22 mouse cellular contexts compared by ENCODE assay signal in genomic region chr11:82846938-82847337, GRCm38 (mm10). TPM values are rescaled to one million over a fixed set of nuclear protein-coding genes. Genes with fewer than 3 reads are reported as not detected.
DNase-seq lines count a peak whose midpoint lies in the region; ATAC-seq and TF ChIP-seq lines count a peak whose summit lies in the region.
"Had no signal": no experiment of that assay in that cellular context is flagged by ENCODE, and none has a peak within 500 bp of the region (broad histone marks: within the 10 kb centered on the region; RNA-seq: fewer than 3 reads in every experiment).

No protein-coding gene starts in this region.

- no peak for DNase-seq in heart, adult 9 months (ENCODE audit: low spot score in 2 of 2)
- no peak for DNase-seq in limb, embryonic 10.5 days (ENCODE audit: low spot score)
- peak; percentile 40 for DNase-seq in c-Kit-negative CD71-positive TER-119-positive erythroid progenitor cells, embryonic 14.5 days (ENCODE audit: low read depth, low spot score)
- DNase-seq in liver, postnatal 0 days: no peak
- no peak for DNase-seq in adrenal gland, postnatal 36 days
- DNase-seq: B cell, adult 2 months; cerebellum, postnatal 14 days; embryo, embryonic 11 days; layer of hippocampus, postnatal 36 days; lung, adult 18-20 months; midbrain, embryonic 14.5 days; retina, postnatal 1 day; right cerebral cortex, postnatal 4 days; thymus, postnatal 4 days had no signal

- no peaks in the 10 kb centered on the region for H3K9me3 ChIP-seq in heart, embryonic 11.5 days (replicated peaks; ENCODE audit: control insufficient read depth, low read length)
- no peaks in the 10 kb centered on the region for H3K9me3 ChIP-seq in limb, embryonic 12.5 days
- no peaks in the 10 kb centered on the region for H3K9me3 ChIP-seq in limb, embryonic 10.5 days (replicated peaks)
- no peaks in the 10 kb centered on the region for H3K9me3 ChIP-seq in liver, postnatal 0 days (ENCODE audit: low read length)
- H3K9me3 ChIP-seq: embryonic facial prominence, embryonic 15.5 days; forebrain, embryonic 15.5 days; hindbrain, embryonic 13.5 days had no signal

- H3K4me3 ChIP-seq in heart, embryonic 11.5 days (ENCODE audit: low read depth, low read length): no peak overlapping the region
- no peak overlapping the region for H3K4me3 ChIP-seq in limb, embryonic 12.5 days (replicated peaks)
- no peak overlapping the region for H3K4me3 ChIP-seq in limb, embryonic 10.5 days
- H3K4me3 ChIP-seq in liver, postnatal 0 days (ENCODE audit: low read depth, low read length): no peak overlapping the region
- H3K4me3 ChIP-seq: embryonic facial prominence, embryonic 15.5 days; forebrain, embryonic 15.5 days; hindbrain, embryonic 13.5 days; myocyte had no signal

- no peaks in the 10 kb centered on the region for H3K27me3 ChIP-seq in heart, embryonic 11.5 days (ENCODE audit: control insufficient read depth, insufficient read depth, low read length)
- H3K27me3 ChIP-seq in limb, embryonic 12.5 days: peaks cover 4% of the 10 kb centered on the region; the same call in 1 of the 2 replicates
- H3K27me3 ChIP-seq in limb, embryonic 10.5 days (ENCODE audit: low read depth, poor library complexity, severe bottlenecking): peaks cover 11% of the 10 kb centered on the region; the same call in 1 of the 2 replicates
- H3K27me3 ChIP-seq in liver, postnatal 0 days (ENCODE audit: insufficient read depth, low read length): no peaks in the 10 kb centered on the region
- H3K27me3 ChIP-seq: embryonic facial prominence, embryonic 15.5 days; forebrain, embryonic 15.5 days; hindbrain, embryonic 13.5 days had no signal

- no peak for TF ChIP-seq EP300 in liver, postnatal 0 days (IDR thresholded peaks at IDR 0.05; ENCODE audit: low read depth)

- H3K9ac ChIP-seq in heart, embryonic 11.5 days (ENCODE audit: low read depth, low read length): no peak overlapping the region
- no peak overlapping the region for H3K9ac ChIP-seq in limb, embryonic 12.5 days (replicated peaks)
- peak overlapping the region; percentile 8; the same call in 1 of the 2 replicates for H3K9ac ChIP-seq in liver, postnatal 0 days (replicated peaks)
- H3K9ac ChIP-seq: embryonic facial prominence, embryonic 15.5 days; forebrain, embryonic 15.5 days; hindbrain, embryonic 13.5 days had no signal

- no peak for TF ChIP-seq CTCF in liver, postnatal 0 days (IDR thresholded peaks at IDR 0.05; ENCODE audit: low read depth)

- H3K27ac ChIP-seq in heart, embryonic 11.5 days (ENCODE audit: low read depth, low read length): peak overlapping the region; percentile 22
- peak overlapping the region; percentile 56; the same call in 1 of the 2 replicates for H3K27ac ChIP-seq in limb, embryonic 12.5 days
- H3K27ac ChIP-seq in limb, embryonic 10.5 days: no peak overlapping the region
- H3K27ac ChIP-seq in liver, postnatal 0 days (ENCODE audit: low read depth): peak overlapping the region; percentile 96
- H3K27ac ChIP-seq: embryonic facial prominence, embryonic 15.5 days; forebrain, embryonic 15.5 days; hindbrain, embryonic 13.5 days had no signal

- 0 out of 2 replicates have a peak overlapping the region, but pooled peaks have one; percentile 31 for H3K4me2 ChIP-seq in heart, embryonic 11.5 days
- no peak overlapping the region for H3K4me2 ChIP-seq in limb, embryonic 12.5 days
- H3K4me2 ChIP-seq in liver, postnatal 0 days (ENCODE audit: low read depth, low read length): peak overlapping the region; percentile 80; the same call in 1 of the 2 replicates
- H3K4me2 ChIP-seq: embryonic facial prominence, embryonic 15.5 days; forebrain, embryonic 15.5 days; hindbrain, embryonic 13.5 days had no signal

- WGBS in heart, embryonic 11.5 days (ENCODE audit: insufficient replicate concordance): 76% methylated on average over 3 of the region's 3 CpGs
- 79% methylated on average over 3 of the region's 3 CpGs for WGBS in limb, embryonic 12.5 days
- WGBS in limb, embryonic 10.5 days: 81% methylated on average over 3 of the region's 3 CpGs
- 47% methylated on average over 3 of the region's 3 CpGs for WGBS in liver, postnatal 0 days (ENCODE audit: insufficient replicate concordance)

- no peak for ATAC-seq in heart, embryonic 11.5 days (replicated peaks; ENCODE audit: insufficient number of reproducible peaks, low FRiP score, low TSS enrichment)
- no peak for ATAC-seq in limb, embryonic 12.5 days (ENCODE audit: insufficient number of reproducible peaks, insufficient read depth, low FRiP score, low TSS enrichment, low read depth)
- ATAC-seq in liver, postnatal 0 days: no peak
- ATAC-seq: forebrain, embryonic 15.5 days had no signal

- no peaks in the 10 kb centered on the region for H3K36me3 ChIP-seq in heart, embryonic 11.5 days (ENCODE audit: control insufficient read depth, insufficient read depth, low read length)
- no peaks in the 10 kb centered on the region for H3K36me3 ChIP-seq in limb, embryonic 12.5 days
- no peaks in the 10 kb centered on the region for H3K36me3 ChIP-seq in limb, embryonic 10.5 days
- H3K36me3 ChIP-seq in liver, postnatal 0 days (replicated peaks; ENCODE audit: insufficient read depth, low read length): peaks cover 7% of the 10 kb centered on the region; the same call in 1 of the 2 replicates
- H3K36me3 ChIP-seq: embryonic facial prominence, embryonic 15.5 days; forebrain, embryonic 15.5 days; hindbrain, embryonic 13.5 days had no signal

- peaks cover 7% of the 10 kb centered on the region; the same call in 1 of the 2 replicates for H3K4me1 ChIP-seq in heart, embryonic 11.5 days (ENCODE audit: control insufficient read depth, insufficient read depth, low read length)
- peaks cover 44% of the 10 kb centered on the region for H3K4me1 ChIP-seq in limb, embryonic 12.5 days (replicated peaks)
- peaks cover 31% of the 10 kb centered on the region for H3K4me1 ChIP-seq in limb, embryonic 10.5 days
- peaks cover 45% of the 10 kb centered on the region for H3K4me1 ChIP-seq in liver, postnatal 0 days (ENCODE audit: insufficient read depth)

RNA-seq across cellular contexts. Expression of gene Rffl, which starts 24.1 kb away (rescaled TPM):
- 6.4 and 7.4 TPM in 2 replicates for polyA plus RNA-seq in heart, embryonic 11.5 days (2014; fragmentation: Nextera tagmentation; extraction: Ambion mirVana)
- 18.8 and 19.5 TPM in 2 replicates for polyA plus RNA-seq in limb, embryonic 12.5 days (2016; fragmentation: Nextera tagmentation; extraction: Ambion mirVana)
- polyA plus RNA-seq in limb, embryonic 10.5 days (2016; fragmentation: Nextera tagmentation; extraction: Ambion mirVana): 8.6 and 10.6 TPM in 2 replicates
- 10.1 and 11.3 TPM in 2 replicates for polyA plus RNA-seq in liver, postnatal 0 days (2015; fragmentation: Nextera tagmentation; extraction: Ambion mirVana)
- 1 to 10 TPM; 6.4 to 8.4 TPM for total RNA-seq in adrenal gland, postnatal 36 days (2021)

RNA-seq across cellular contexts. Expression of gene Rad51d, which starts 43.5 kb away (rescaled TPM):
- 15.3 and 16.4 TPM in 2 replicates for polyA plus RNA-seq in heart, embryonic 11.5 days (2014; fragmentation: Nextera tagmentation; extraction: Ambion mirVana)
- 10.3 and 11.8 TPM in 2 replicates for polyA plus RNA-seq in limb, embryonic 12.5 days (2016; fragmentation: Nextera tagmentation; extraction: Ambion mirVana)
- 12.8 and 13.7 TPM in 2 replicates for polyA plus RNA-seq in limb, embryonic 10.5 days (2016; fragmentation: Nextera tagmentation; extraction: Ambion mirVana)
- polyA plus RNA-seq in liver, postnatal 0 days (2015; fragmentation: Nextera tagmentation; extraction: Ambion mirVana): 3.4 and 4.4 TPM in 2 replicates
- 10 to 100 TPM; 10.7 to 16.2 TPM for total RNA-seq in adrenal gland, postnatal 36 days (2021)

RNA-seq across cellular contexts. Expression of gene Fndc8, which starts 45.0 kb away (rescaled TPM):
- polyA plus RNA-seq in heart, embryonic 11.5 days (2014; fragmentation: Nextera tagmentation; extraction: Ambion mirVana): 0.10 TPM in 1 of 2 replicates, not detected in the other
- polyA plus RNA-seq in limb, embryonic 12.5 days (2016; fragmentation: Nextera tagmentation; extraction: Ambion mirVana): 0.32 and 0.49 TPM in 2 replicates
- polyA plus RNA-seq in limb, embryonic 10.5 days (2016; fragmentation: Nextera tagmentation; extraction: Ambion mirVana): 0.18 and 0.35 TPM in 2 replicates
- polyA plus RNA-seq in liver, postnatal 0 days (2015; fragmentation: Nextera tagmentation; extraction: Ambion mirVana): 0.28 and 0.30 TPM in 2 replicates
- total RNA-seq in adrenal gland, postnatal 36 days (2021): not detected
- total RNA-seq: gastrocnemius, adult 18-20 months; layer of hippocampus, postnatal 36 days; left cerebral cortex, postnatal 25 days had no signal
